Mouse (Mus musculus) lung, postnatal 0 days (tissue): ENCODE measurements around the gene Sipa1l1. TPM values are rescaled to one million over a fixed set of nuclear protein-coding genes. Genes with fewer than 3 reads are reported as not detected.

ENCODE experiments used
- ATAC-seq: fragments of 200-750 bp; cut with Nextera tagmentation; 2 replicates; pipeline ENCODE4 v1.8.0; 2017; ENCODE audit warnings: moderate library complexity
- DNase-seq: peaks from one replicate; pipeline ENCODE4 v3.0.0-alpha.2; 2016; ENCODE audit warnings: low spot score
- H3K27ac ChIP-seq: fragments of 300-500 bp; sonication (generic); 2 replicates; pipeline ENCODE4 v1.5.1; 2014; ENCODE audit warnings: antibody characterized with exemption, mild to moderate bottlenecking, low read length, mixed read lengths
- H3K27me3 ChIP-seq: fragments of 300-500 bp; sonication (generic); replicated peaks from 2 replicates; pipeline ENCODE4 v1.6.1; 2014; ENCODE audit warnings: low read length, mixed read lengths; ENCODE audit not compliant: insufficient read depth
- H3K36me3 ChIP-seq: fragments of 300-500 bp; sonication (generic); 2 replicates; pipeline ENCODE4 v1.6.1; 2014; ENCODE audit warnings: low read length, mixed read lengths; ENCODE audit not compliant: insufficient read depth
- H3K4me1 ChIP-seq: fragments of 300-500 bp; sonication (generic); 2 replicates; pipeline ENCODE4 v1.6.1; 2014; ENCODE audit warnings: antibody characterized with exemption, low read depth, low read length, mixed read lengths; ENCODE audit not compliant: insufficient read depth
- H3K4me2 ChIP-seq: fragments of 300-500 bp; sonication (generic); replicated peaks from 2 replicates; pipeline ENCODE4 v1.6.1; 2014; ENCODE audit warnings: low read depth, mild to moderate bottlenecking, low read length, moderate library complexity, mixed read lengths
- H3K4me3 ChIP-seq: fragments of 300-500 bp; sonication (generic); 2 replicates; pipeline ENCODE4 v1.5.1; 2014; ENCODE audit warnings: low read depth, low read length
- H3K9ac ChIP-seq: fragments of 300-500 bp; sonication (generic); replicated peaks from 2 replicates; pipeline ENCODE4 v1.6.1; 2014; ENCODE audit warnings: low read depth, mild to moderate bottlenecking
- H3K9me3 ChIP-seq: fragments of 300-500 bp; sonication (generic); 2 replicates; pipeline ENCODE4 v1.6.1; 2016; ENCODE audit warnings: low read length, mixed read lengths
- CTCF ChIP-seq: IDR thresholded peaks from 2 replicates; pipeline ENCODE4 v1.5.1; 2016; ENCODE audit warnings: antibody characterized with exemption, mild to moderate bottlenecking
- EP300 ChIP-seq: IDR thresholded peaks from 2 replicates; pipeline ENCODE4 v1.6.1; 2016; ENCODE audit warnings: antibody characterized with exemption, mild to moderate bottlenecking, control low read depth
- WGBS: fragments of 180-500 bp; shearing (Covaris S2); extraction: QIAGEN DNeasy Blood & Tissue Kit; methylation state at CpG from one replicate; pipeline ENCODE4 v1.1.7; 2014; 5-methylcytosine and 5-hydroxymethylcytosine counted together
- polyA plus RNA-seq: library from polyadenylated mRNA; unstranded; fragments of >200 nt; fragmentation: Nextera tagmentation; extraction: Ambion mirVana; gene quantifications from 2 replicates; pipeline ENCODE4 v1.2.1, GENCODE M21; 2015

Gene Sipa1l1
- polyA plus RNA-seq, 1 experiment from 2014 or later: 10.2 TPM

GRCm38 (mm10) chr12:82265335-82266274 is 96.5 kb downstream of the Sipa1l1 start:
- DNase-seq (peak; percentile 60), ATAC-seq (no peak)
- Histone ChIP-seq H3K4me2 (no peak overlapping the region), H3K9ac (no peak overlapping the region), H3K36me3 (no peaks in the 10 kb centered on the region), H3K4me3 (no peak overlapping the region), H3K27me3 (no peaks in the 10 kb centered on the region), H3K9me3 (no peaks in the 10 kb centered on the region), H3K4me1 (no peaks in the 10 kb centered on the region), H3K27ac (no peak overlapping the region)
- 73% methylated on average over 9 of the region's 9 CpGs for WGBS
- TF ChIP-seq CTCF: no peak
- TF ChIP-seq EP300: no peak

- WGBS: 72% methylated on average over 3 of the region's 3 CpGs
- Histone ChIP-seq H3K36me3 (no peaks in the 10 kb centered on the region), H3K27ac (no peak overlapping the region), H3K4me1 (no peaks in the 10 kb centered on the region; the same call in 1 of the 2 replicates), H3K4me2 (no peak overlapping the region), H3K9ac (no peak overlapping the region), H3K9me3 (no peaks in the 10 kb centered on the region), H3K4me3 (no peak overlapping the region), H3K27me3 (no peaks in the 10 kb centered on the region)
- DNase-seq (no peak), ATAC-seq (no peak)
- TF ChIP-seq EP300 (no peak), CTCF (no peak)
Observed at GRCm38 (mm10) chr12:82271447-82271846, 102.3 kb downstream of the Sipa1l1 start.

- TF ChIP-seq EP300 (no peak), CTCF (peak; percentile 21; the same call in 1 of the 2 replicates)
- H3K4me3 ChIP-seq: no peak overlapping the region
- H3K27ac ChIP-seq: no peak overlapping the region
- H3K27me3 ChIP-seq: no peaks in the 10 kb centered on the region
- no peak overlapping the region for H3K4me2 ChIP-seq
- ATAC-seq: no peak
- no peaks in the 10 kb centered on the region for H3K9me3 ChIP-seq
- H3K9ac ChIP-seq: no peak overlapping the region
- H3K4me1 ChIP-seq: no peaks in the 10 kb centered on the region; the same call in 1 of the 2 replicates
- no peaks in the 10 kb centered on the region for H3K36me3 ChIP-seq
- 63% methylated on average over 3 of the region's 3 CpGs for WGBS
- DNase-seq: no peak
Observed at GRCm38 (mm10) chr12:82273503-82273902, 104.4 kb downstream of the Sipa1l1 start.

GRCm38 (mm10) chr12:82274576-82274975 is 105.5 kb downstream of the Sipa1l1 start:
- TF ChIP-seq EP300: no peak
- no peak for TF ChIP-seq CTCF
- Histone ChIP-seq H3K9me3 (no peaks in the 10 kb centered on the region), H3K4me2 (no peak overlapping the region), H3K4me1 (no peaks in the 10 kb centered on the region; the same call in 1 of the 2 replicates), H3K9ac (no peak overlapping the region), H3K27ac (no peak overlapping the region), H3K27me3 (no peaks in the 10 kb centered on the region), H3K4me3 (no peak overlapping the region), H3K36me3 (no peaks in the 10 kb centered on the region)
- 62% methylated on average over 5 of the region's 5 CpGs for WGBS
- ATAC-seq (no peak), DNase-seq (no peak)

GRCm38 (mm10) chr12:82275767-82276166 is 106.6 kb downstream of the Sipa1l1 start:
- no peak overlapping the region for H3K4me2 ChIP-seq
- DNase-seq: peak; percentile 61
- 40% methylated on average over 5 of the region's 5 CpGs for WGBS
- H3K27ac ChIP-seq: no peak overlapping the region
- TF ChIP-seq EP300: no peak
- no peak for TF ChIP-seq CTCF
- no peak overlapping the region for H3K4me3 ChIP-seq
- H3K27me3 ChIP-seq: no peaks in the 10 kb centered on the region
- H3K9ac ChIP-seq: no peak overlapping the region
- peak; percentile 48; the same call in 1 of the 2 replicates for ATAC-seq
- no peaks in the 10 kb centered on the region; the same call in 1 of the 2 replicates for H3K4me1 ChIP-seq
- no peaks in the 10 kb centered on the region for H3K9me3 ChIP-seq
- H3K36me3 ChIP-seq: no peaks in the 10 kb centered on the region

- Histone ChIP-seq H3K9me3 (no peaks in the 10 kb centered on the region), H3K9ac (no peak overlapping the region), H3K27ac (no peak overlapping the region), H3K4me1 (no peaks in the 10 kb centered on the region), H3K4me3 (no peak overlapping the region), H3K36me3 (no peaks in the 10 kb centered on the region), H3K4me2 (no peak overlapping the region), H3K27me3 (no peaks in the 10 kb centered on the region)
- TF ChIP-seq CTCF: no peak
- no peak for TF ChIP-seq EP300
- ATAC-seq (no peak), DNase-seq (no peak)
- 94% methylated on average over 1 of the region's 1 CpGs for WGBS
Observed at GRCm38 (mm10) chr12:82276591-82276990, 107.5 kb downstream of the Sipa1l1 start.
